Mouse (Mus musculus) hindbrain, embryonic 11.5 days (tissue): ENCODE results near the gene 2310030G06Rik. TPM values are rescaled to one million over a fixed set of nuclear protein-coding genes. Genes with fewer than 3 reads are reported as not detected.

Experiments used
- ATAC-seq: fragments of 200-750 bp; cut with Nextera tagmentation; 2 replicates; pipeline ENCODE4 v1.8.0; 2017; ENCODE audit warnings: mild to moderate bottlenecking, moderate TSS enrichment, moderate library complexity; ENCODE audit not compliant: low FRiP score
- DNase-seq: peaks from one replicate; pipeline ENCODE4 v3.0.0-alpha.2; 2015; ENCODE audit warnings: low spot score
- H3K27ac ChIP-seq: fragments of 300-500 bp; sonication (generic); 2 replicates; pipeline ENCODE4 v1.5.1; 2014; ENCODE audit warnings: mild to moderate bottlenecking, low read depth, low read length
- H3K27me3 ChIP-seq: fragments of 300-500 bp; sonication (generic); 2 replicates; pipeline ENCODE4 v1.6.1; 2014; ENCODE audit warnings: mild to moderate bottlenecking, low read length, moderate library complexity, mixed read lengths; ENCODE audit not compliant: control insufficient read depth, insufficient read depth
- H3K36me3 ChIP-seq: fragments of 300-500 bp; sonication (generic); 2 replicates; pipeline ENCODE4 v1.6.1; 2014; ENCODE audit warnings: mild to moderate bottlenecking, low read length, moderate library complexity, mixed read lengths; ENCODE audit not compliant: control insufficient read depth, insufficient read depth
- H3K4me1 ChIP-seq: fragments of 300-500 bp; sonication (generic); replicated peaks from 2 replicates; pipeline ENCODE4 v1.6.1; 2014; ENCODE audit warnings: low read length, mixed read lengths; ENCODE audit not compliant: control insufficient read depth, insufficient read depth
- H3K4me2 ChIP-seq: fragments of 300-500 bp; sonication (generic); replicated peaks from 2 replicates; pipeline ENCODE4 v1.6.1; 2014; ENCODE audit warnings: mild to moderate bottlenecking, low read depth, low read length
- H3K4me3 ChIP-seq: fragments of 300-500 bp; sonication (generic); 2 replicates; pipeline ENCODE4 v1.5.1; 2014; ENCODE audit warnings: low read depth, low read length
- H3K9ac ChIP-seq: fragments of 300-500 bp; sonication (generic); 2 replicates; pipeline ENCODE4 v1.6.1; 2014; ENCODE audit warnings: low read depth, low read length
- H3K9me3 ChIP-seq: fragments of 300-500 bp; sonication (generic); 2 replicates; pipeline ENCODE4 v1.6.1; 2016; ENCODE audit warnings: low read length; ENCODE audit not compliant: control insufficient read depth
- WGBS: fragments of 180-500 bp; shearing (Covaris S2); extraction: QIAGEN DNeasy Blood & Tissue Kit; methylation state at CpG from one replicate; pipeline ENCODE4 v1.1.7; 2014; 5-methylcytosine and 5-hydroxymethylcytosine counted together
- polyA plus RNA-seq: library from polyadenylated mRNA; unstranded; fragments of >200 nt; fragmentation: Nextera tagmentation; extraction: Ambion mirVana; gene quantifications from 2 replicates; pipeline ENCODE4 v1.2.1, GENCODE M21; 2014

The 2310030G06Rik gene
- polyA plus RNA-seq, 1 experiment from 2014 or later, result 1.3 TPM

GRCm38 (mm10) chr9:50752054-50752602, 5.8 kb upstream of the 2310030G06Rik start, which contains the start of gene Hspb2:
Gene Hspb2 (minus strand): TSS chr9:50752354.
- H3K4me1 ChIP-seq, result no peaks in the 10 kb centered on the region
- DNase-seq (no peak), ATAC-seq (no peak)
- H3K36me3 ChIP-seq, result no peaks in the 10 kb centered on the region
- H3K9ac ChIP-seq, result no peak within 1 kb of the TSS
- no peak within 1 kb of the TSS for H3K27ac ChIP-seq
- 71% methylated on average over 14 of the region's 14 CpGs for WGBS
- no peaks in the 10 kb centered on the region for H3K9me3 ChIP-seq
- no peak within 1 kb of the TSS for H3K4me2 ChIP-seq
- no peak within 1 kb of the TSS for H3K4me3 ChIP-seq
- no peaks in the 10 kb centered on the region for H3K27me3 ChIP-seq

DNA sequence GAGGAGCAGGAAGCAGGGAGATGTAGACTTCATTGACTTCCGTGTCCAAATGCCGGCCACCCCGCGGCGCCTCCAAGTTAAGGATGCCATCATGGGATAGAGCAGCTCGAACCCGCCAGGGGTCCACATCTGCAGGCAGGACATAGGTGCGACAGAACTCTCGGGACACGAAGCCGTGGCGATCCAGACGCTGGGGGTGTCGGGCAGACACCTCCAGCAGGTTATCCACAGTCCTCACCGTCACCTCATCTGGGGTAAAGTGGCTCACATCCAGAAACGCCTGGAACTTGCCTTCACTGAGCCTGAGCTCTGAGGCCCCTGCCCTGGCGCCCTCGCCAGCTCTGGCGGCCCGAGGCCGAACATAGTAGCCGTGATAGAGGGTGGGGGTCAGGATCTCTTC, 5.0 kb upstream of the 2310030G06Rik start, which contains the start of gene Cryab:
Gene Cryab, plus strand, starts transcription at position 3 of the 400 bp plus-strand sequence.
- no peaks in the 10 kb centered on the region for H3K36me3 ChIP-seq
- H3K27ac ChIP-seq, result no peak within 1 kb of the TSS
- DNase-seq (no peak), ATAC-seq (no peak)
- H3K27me3 ChIP-seq, result no peaks in the 10 kb centered on the region
- no peak within 1 kb of the TSS for H3K4me3 ChIP-seq
- WGBS, result 73% methylated on average over 22 of the region's 22 CpGs
- no peaks in the 10 kb centered on the region for H3K9me3 ChIP-seq
- H3K9ac ChIP-seq, result no peak within 1 kb of the TSS
- 0 out of 2 replicates have a peak, but pooled peaks cover 1% of the 10 kb centered on the region for H3K4me1 ChIP-seq
- H3K4me2 ChIP-seq, result no peak within 1 kb of the TSS

DNA sequence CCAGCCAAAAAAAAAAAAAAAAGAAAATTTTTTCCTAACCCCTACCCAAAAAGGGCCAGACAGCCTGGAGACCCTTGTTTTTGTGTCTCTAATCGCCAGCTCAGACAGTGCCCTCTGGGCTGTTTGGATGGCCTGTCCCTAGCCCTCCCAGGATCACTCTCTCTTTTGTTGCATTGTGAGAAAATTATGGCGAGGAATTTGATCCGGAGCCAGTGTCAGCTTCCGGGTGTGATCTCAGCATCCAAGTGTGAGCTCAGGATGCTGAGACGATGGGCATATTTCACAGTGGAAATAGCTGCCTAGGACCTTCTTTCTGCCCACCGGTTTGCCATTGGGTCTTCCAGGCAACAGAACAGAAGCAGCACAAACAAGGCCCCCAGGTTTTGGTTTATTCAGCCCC, 4.4 kb upstream of the 2310030G06Rik start:
- Histone ChIP-seq H3K9ac (no peak overlapping the region), H3K4me2 (no peak overlapping the region), H3K4me1 (0 out of 2 replicates have a peak, but pooled peaks cover 4% of the 10 kb centered on the region), H3K9me3 (no peaks in the 10 kb centered on the region), H3K27me3 (no peaks in the 10 kb centered on the region), H3K36me3 (no peaks in the 10 kb centered on the region), H3K4me3 (no peak overlapping the region), H3K27ac (no peak overlapping the region)
- WGBS, result 79% methylated on average over 6 of the region's 6 CpGs
- ATAC-seq (no peak), DNase-seq (no peak)

DNA sequence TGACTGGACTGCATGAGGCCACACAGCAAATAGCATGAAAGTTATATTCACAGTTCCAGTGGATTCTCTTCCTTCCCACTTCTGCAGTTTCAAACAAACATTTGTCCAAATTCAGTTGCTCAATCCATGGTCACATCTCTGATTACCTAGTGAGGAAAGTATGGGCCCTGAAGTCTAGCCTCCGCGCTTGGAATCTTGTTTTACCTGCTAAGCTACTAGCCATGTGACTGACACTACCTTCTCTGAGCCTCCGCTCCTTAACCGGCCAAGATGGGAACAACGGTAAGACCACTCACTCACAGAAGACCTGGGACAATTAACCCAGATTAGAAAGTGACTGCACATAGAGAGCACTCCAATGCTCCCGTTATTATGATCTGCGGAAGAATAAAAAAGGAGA, 530 bp downstream of the 2310030G06Rik start:
- Histone ChIP-seq H3K27ac (no peak overlapping the region), H3K4me2 (peak overlapping the region; percentile 46), H3K36me3 (no peaks in the 10 kb centered on the region), H3K9ac (peak overlapping the region; percentile 45; the same call in 1 of the 2 replicates), H3K27me3 (no peaks in the 10 kb centered on the region), H3K4me3 (peak overlapping the region; percentile 23), H3K9me3 (no peaks in the 10 kb centered on the region), H3K4me1 (0 out of 2 replicates have a peak, but pooled peaks cover 4% of the 10 kb centered on the region)
- DNase-seq (no peak), ATAC-seq (no peak)
- 13% methylated on average over 7 of the region's 7 CpGs for WGBS

- H3K27ac ChIP-seq, result no peak overlapping the region
- H3K9ac ChIP-seq, result no peak overlapping the region
- no peak for DNase-seq
- H3K4me3 ChIP-seq, result no peak overlapping the region
- 73% methylated on average over 2 of the region's 2 CpGs for WGBS
- H3K36me3 ChIP-seq, result no peaks in the 10 kb centered on the region
- no peak overlapping the region for H3K4me2 ChIP-seq
- no peak for ATAC-seq
- H3K9me3 ChIP-seq, result no peaks in the 10 kb centered on the region
- H3K27me3 ChIP-seq, result no peaks in the 10 kb centered on the region
- H3K4me1 ChIP-seq, result 0 out of 2 replicates have a peak, but pooled peaks cover 4% of the 10 kb centered on the region
Measured at GRCm38 (mm10) chr9:50742744-50743143, 3.6 kb downstream of the 2310030G06Rik start.

- Histone ChIP-seq H3K9ac (no peak overlapping the region), H3K27me3 (no peaks in the 10 kb centered on the region), H3K27ac (no peak overlapping the region), H3K9me3 (no peaks in the 10 kb centered on the region), H3K4me1 (0 out of 2 replicates have a peak, but pooled peaks cover 4% of the 10 kb centered on the region), H3K36me3 (no peaks in the 10 kb centered on the region), H3K4me2 (no peak overlapping the region), H3K4me3 (no peak overlapping the region)
- DNase-seq (no peak), ATAC-seq (no peak)
- 87% methylated on average over 3 of the region's 3 CpGs for WGBS
Measured at GRCm38 (mm10) chr9:50742261-50742660, 4.1 kb downstream of the 2310030G06Rik start.

- Histone ChIP-seq H3K27me3 (no peaks in the 10 kb centered on the region), H3K9ac (no peak overlapping the region), H3K4me1 (0 out of 2 replicates have a peak, but pooled peaks cover under 1% of the 10 kb centered on the region), H3K36me3 (no peaks in the 10 kb centered on the region), H3K4me2 (no peak overlapping the region), H3K27ac (no peak overlapping the region), H3K4me3 (no peak overlapping the region), H3K9me3 (no peaks in the 10 kb centered on the region)
- DNase-seq (no peak), ATAC-seq (no peak)
- WGBS, result 85% methylated on average over 14 of the region's 14 CpGs
Measured at GRCm38 (mm10) chr9:50740867-50741784, 5.2 kb downstream of the 2310030G06Rik start.

DNA sequence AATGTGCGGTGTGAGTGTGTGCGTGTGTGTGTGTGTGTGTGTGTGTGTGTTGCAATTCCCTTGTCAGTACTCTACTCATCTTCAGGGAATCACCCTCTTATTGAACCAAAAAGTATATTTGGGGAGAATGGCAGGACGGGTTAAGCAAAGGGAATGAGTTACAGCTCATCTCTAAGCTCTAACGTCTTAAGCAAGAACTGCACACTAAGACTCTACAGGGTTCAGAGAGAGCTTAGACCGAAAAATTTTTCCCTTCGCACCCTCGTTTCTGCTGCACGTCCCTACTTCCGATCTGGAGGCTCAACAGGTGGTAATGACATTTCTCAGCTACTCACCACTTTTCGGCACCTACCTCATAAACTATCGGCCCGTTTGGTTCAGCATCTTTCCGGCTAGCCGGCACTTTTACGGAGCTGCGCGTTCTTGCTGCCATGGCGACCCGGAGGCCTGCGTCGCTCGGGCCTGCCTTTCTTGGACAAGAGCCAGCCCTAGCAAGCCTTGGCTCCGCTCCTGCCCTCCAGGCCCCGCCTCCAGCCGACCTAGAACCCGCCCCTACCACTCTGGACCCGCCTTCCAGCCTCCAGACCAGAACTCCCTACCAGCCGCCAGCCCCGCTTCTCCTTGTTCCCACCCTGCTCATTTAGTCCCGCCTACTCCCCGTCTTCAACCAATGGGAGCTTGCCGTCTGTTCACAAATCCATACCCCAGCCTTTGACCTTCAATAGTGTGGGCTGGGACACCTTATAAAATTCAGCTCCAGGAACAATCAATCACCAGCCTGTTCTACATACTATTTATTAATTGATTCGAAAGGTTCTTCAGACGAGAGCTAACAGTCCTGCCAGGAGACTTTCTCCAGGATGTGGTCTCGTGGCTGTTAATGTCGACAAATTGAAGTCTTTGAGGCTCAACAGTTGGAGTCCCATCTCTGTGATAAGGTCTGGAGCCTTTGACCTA, 7.1 kb downstream of the 2310030G06Rik start, which contains the start of gene Dixdc1:
Gene Dixdc1, minus strand, starts transcription at position 604 of the 957 bp plus-strand sequence.
- H3K9ac ChIP-seq, result no peak within 1 kb of the TSS

More for the DNA sequence above, 7.1 kb downstream of the 2310030G06Rik start, which contains the start of gene Dixdc1:
- H3K27me3 ChIP-seq, result no peaks in the 10 kb centered on the region
- no peaks in the 10 kb centered on the region for H3K9me3 ChIP-seq
- no peak within 1 kb of the TSS for H3K27ac ChIP-seq
- no peaks in the 10 kb centered on the region for H3K36me3 ChIP-seq
- DNase-seq, result peak; percentile 93
- WGBS, result 15% methylated on average over 36 of the region's 36 CpGs
- peak; percentile 96 for ATAC-seq
- peak within 1 kb of the TSS; percentile 47 for H3K4me2 ChIP-seq
- H3K4me3 ChIP-seq, result peak within 1 kb of the TSS; percentile 15; the same call in 1 of the 2 replicates
- H3K4me1 ChIP-seq, result no peaks in the 10 kb centered on the region
